Comparison of ENCODE assay signal across 14 mouse cellular contexts in genomic region chr4:141017657-141018436, GRCm38 (mm10). TPM values are rescaled to one million over a fixed set of nuclear protein-coding genes. Genes with fewer than 3 reads are reported as not detected.
DNase-seq lines count a peak whose midpoint lies in the region; ATAC-seq and TF ChIP-seq lines count a peak whose summit lies in the region.
"Had no signal": no experiment of that assay in that cellular context is flagged by ENCODE, and none has a peak within 500 bp of the region (broad histone marks: within the 10 kb centered on the region; RNA-seq: fewer than 3 reads in every experiment).

No protein-coding gene starts in this region.

- H3K27me3 ChIP-seq in hindbrain, embryonic 13.5 days, result no peaks in the 10 kb centered on the region
- H3K27me3 ChIP-seq in hindbrain, embryonic 14.5 days (ENCODE audit: control insufficient read depth, insufficient read depth, low read length), result no peaks in the 10 kb centered on the region
- no peaks in the 10 kb centered on the region for H3K27me3 ChIP-seq in stomach, embryonic 14.5 days (ENCODE audit: control insufficient read depth, insufficient read depth, low read length)
- H3K27me3 ChIP-seq in stomach, postnatal 0 days (ENCODE audit: control insufficient read depth, insufficient read depth, low read length), result no peaks in the 10 kb centered on the region

- DNase-seq in cerebellum, adult 9-11 months, result peak; percentile 57
- no peak for DNase-seq in cerebellum, adult 9-10 months
- DNase-seq in hindbrain, embryonic 14.5 days (ENCODE audit: low spot score), result no peak
- no peak for DNase-seq in stomach, postnatal 0 days (ENCODE audit: low spot score)
- DNase-seq in retina, embryonic 14.5 days (ENCODE audit: low spot score), result no peak
- DNase-seq: gastrocnemius, postnatal 14 days; heart, postnatal 36 days; kidney, adult 9 months; liver; lung, postnatal 14 days; spleen, adult 18-20 months had no signal

- no peak overlapping the region for H3K27ac ChIP-seq in hindbrain, embryonic 13.5 days
- H3K27ac ChIP-seq in hindbrain, embryonic 14.5 days, result no peak overlapping the region
- 0 out of 2 replicates have a peak overlapping the region, but pooled peaks have one; percentile 15 for H3K27ac ChIP-seq in stomach, embryonic 14.5 days (ENCODE audit: low read length)
- no peak overlapping the region for H3K27ac ChIP-seq in stomach, postnatal 0 days (replicated peaks)

- no peak overlapping the region for H3K4me3 ChIP-seq in hindbrain, embryonic 13.5 days
- H3K4me3 ChIP-seq in hindbrain, embryonic 14.5 days (replicated peaks; ENCODE audit: low read length), result no peak overlapping the region
- no peak overlapping the region for H3K4me3 ChIP-seq in stomach, embryonic 14.5 days (ENCODE audit: low read depth, low read length)
- H3K4me3 ChIP-seq in stomach, postnatal 0 days (ENCODE audit: low read depth, low read length), result no peak overlapping the region

- H3K4me1 ChIP-seq in hindbrain, embryonic 13.5 days (replicated peaks), result peaks cover 74% of the 10 kb centered on the region
- peaks cover 30% of the 10 kb centered on the region for H3K4me1 ChIP-seq in hindbrain, embryonic 14.5 days (replicated peaks; ENCODE audit: control insufficient read depth, insufficient read depth, low read length)
- H3K4me1 ChIP-seq in stomach, embryonic 14.5 days (ENCODE audit: control insufficient read depth, insufficient read depth, low read length), result peaks cover 26% of the 10 kb centered on the region
- H3K4me1 ChIP-seq in stomach, postnatal 0 days (replicated peaks; ENCODE audit: control insufficient read depth, insufficient read depth), result peaks cover 3% of the 10 kb centered on the region

- 0 out of 2 replicates have a peak overlapping the region, but pooled peaks have one; percentile 43 for H3K9ac ChIP-seq in hindbrain, embryonic 13.5 days
- H3K9ac ChIP-seq in hindbrain, embryonic 14.5 days, result no peak overlapping the region
- no peak overlapping the region for H3K9ac ChIP-seq in stomach, embryonic 14.5 days (replicated peaks; ENCODE audit: low read depth, low read length)
- H3K9ac ChIP-seq in stomach, postnatal 0 days (ENCODE audit: low read length), result no peak overlapping the region

- H3K36me3 ChIP-seq in hindbrain, embryonic 13.5 days, result peaks cover 69% of the 10 kb centered on the region
- peaks cover 53% of the 10 kb centered on the region for H3K36me3 ChIP-seq in hindbrain, embryonic 14.5 days (replicated peaks; ENCODE audit: control insufficient read depth, insufficient read depth)
- peaks cover 37% of the 10 kb centered on the region for H3K36me3 ChIP-seq in stomach, embryonic 14.5 days (ENCODE audit: control insufficient read depth, insufficient read depth, low read length)
- peaks cover 2% of the 10 kb centered on the region; the same call in 1 of the 2 replicates for H3K36me3 ChIP-seq in stomach, postnatal 0 days (ENCODE audit: control insufficient read depth, insufficient read depth, low read length)

- TF ChIP-seq EP300 in stomach, postnatal 0 days (optimal IDR thresholded peaks at IDR 0.05), result no peak

- no peak for TF ChIP-seq CTCF in stomach, postnatal 0 days (IDR thresholded peaks at IDR 0.05; ENCODE audit: low read depth)

- no peaks in the 10 kb centered on the region for H3K9me3 ChIP-seq in hindbrain, embryonic 13.5 days
- no peaks in the 10 kb centered on the region for H3K9me3 ChIP-seq in hindbrain, embryonic 14.5 days (ENCODE audit: control insufficient read depth, low read length)
- H3K9me3 ChIP-seq in stomach, embryonic 14.5 days (ENCODE audit: control insufficient read depth, low read depth, low read length), result no peaks in the 10 kb centered on the region
- no peaks in the 10 kb centered on the region for H3K9me3 ChIP-seq in stomach, postnatal 0 days (ENCODE audit: control insufficient read depth, low read length)

- 82% methylated on average over 29 of the region's 29 CpGs for WGBS in hindbrain, embryonic 13.5 days
- 84% methylated on average over 29 of the region's 29 CpGs for whole genome bisulfite sequencing in hindbrain, embryonic 14.5 days
- 78% methylated on average over 29 of the region's 29 CpGs for WGBS in stomach, embryonic 14.5 days
- 80% methylated on average over 29 of the region's 29 CpGs for WGBS in stomach, postnatal 0 days

- ATAC-seq in hindbrain, embryonic 13.5 days (ENCODE audit: low FRiP score), result no peak
- ATAC-seq in hindbrain, embryonic 14.5 days (ENCODE audit: low FRiP score), result no peak
- ATAC-seq in stomach, embryonic 14.5 days (ENCODE audit: insufficient number of reproducible peaks, insufficient read depth, low FRiP score, low read depth), result no peak
- no peak for ATAC-seq in stomach, postnatal 0 days (ENCODE audit: low FRiP score, low TSS enrichment)
- ATAC-seq in activated CD4-positive, CD25-positive, alpha-beta regulatory T cell, adult 4 months, result no peak

- H3K4me2 ChIP-seq in hindbrain, embryonic 13.5 days, result no peak overlapping the region
- H3K4me2 ChIP-seq in hindbrain, embryonic 14.5 days (replicated peaks), result no peak overlapping the region
- H3K4me2 ChIP-seq in stomach, embryonic 14.5 days (replicated peaks; ENCODE audit: low read depth, low read length), result no peak overlapping the region
- H3K4me2 ChIP-seq in stomach, postnatal 0 days (replicated peaks; ENCODE audit: low read depth), result no peak overlapping the region

RNA-seq across cellular contexts. Expression of gene Mfap2, which starts 7.6 kb away (rescaled TPM):
- polyA plus RNA-seq in hindbrain, embryonic 13.5 days (2015; fragmentation: Nextera tagmentation; extraction: Ambion mirVana), result 198 and 227 TPM in 2 replicates
- polyA plus RNA-seq in hindbrain, embryonic 14.5 days (2014; fragmentation: Nextera tagmentation; extraction: Ambion mirVana), result 164 and 190 TPM in 2 replicates
- 633 and 721 TPM in 2 replicates for polyA plus RNA-seq in stomach, embryonic 14.5 days (2014; fragmentation: Nextera tagmentation; extraction: Ambion mirVana)
- 244 and 247 TPM in 2 replicates for polyA plus RNA-seq in stomach, postnatal 0 days (2015; fragmentation: Nextera tagmentation; extraction: Ambion mirVana)
- not detected for polyA plus RNA-seq in activated CD4-positive, CD25-positive, alpha-beta regulatory T cell, adult 4 months (2017; shearing (Covaris generic))

RNA-seq across cellular contexts. Expression of gene Atp13a2, which starts 31.2 kb away (rescaled TPM):
- 140 TPM in 2 replicates for polyA plus RNA-seq in hindbrain, embryonic 13.5 days (2015; fragmentation: Nextera tagmentation; extraction: Ambion mirVana)
- 176 and 178 TPM in 2 replicates for polyA plus RNA-seq in hindbrain, embryonic 14.5 days (2014; fragmentation: Nextera tagmentation; extraction: Ambion mirVana)
- 36.0 and 37.1 TPM in 2 replicates for polyA plus RNA-seq in stomach, embryonic 14.5 days (2014; fragmentation: Nextera tagmentation; extraction: Ambion mirVana)
- polyA plus RNA-seq in stomach, postnatal 0 days (2015; fragmentation: Nextera tagmentation; extraction: Ambion mirVana), result 14.4 and 15.9 TPM in 2 replicates
- polyA plus RNA-seq in activated CD4-positive, CD25-positive, alpha-beta regulatory T cell, adult 4 months (2017; shearing (Covaris generic)), result 1 to 10 TPM; 5.6 to 7.5 TPM

RNA-seq across cellular contexts. Expression of gene Crocc, which starts 42.5 kb away (rescaled TPM):
- 6.0 and 6.2 TPM in 2 replicates for polyA plus RNA-seq in hindbrain, embryonic 13.5 days (2015; fragmentation: Nextera tagmentation; extraction: Ambion mirVana)
- 5.0 and 5.4 TPM in 2 replicates for polyA plus RNA-seq in hindbrain, embryonic 14.5 days (2014; fragmentation: Nextera tagmentation; extraction: Ambion mirVana)
- polyA plus RNA-seq in stomach, embryonic 14.5 days (2014; fragmentation: Nextera tagmentation; extraction: Ambion mirVana), result 5.9 and 7.4 TPM in 2 replicates
- polyA plus RNA-seq in stomach, postnatal 0 days (2015; fragmentation: Nextera tagmentation; extraction: Ambion mirVana), result 1.4 and 1.6 TPM in 2 replicates
- polyA plus RNA-seq in activated CD4-positive, CD25-positive, alpha-beta regulatory T cell, adult 4 months (2017; shearing (Covaris generic)), result 1 to 10 TPM in 1 of 2 experiments, under 1 TPM in 1; 0.98 to 1.4 TPM

RNA-seq across cellular contexts. Expression of gene Sdhb, which starts 56.8 kb away (rescaled TPM):
- 442 and 459 TPM in 2 replicates for polyA plus RNA-seq in hindbrain, embryonic 13.5 days (2015; fragmentation: Nextera tagmentation; extraction: Ambion mirVana)
- 482 and 502 TPM in 2 replicates for polyA plus RNA-seq in hindbrain, embryonic 14.5 days (2014; fragmentation: Nextera tagmentation; extraction: Ambion mirVana)
- 388 and 401 TPM in 2 replicates for polyA plus RNA-seq in stomach, embryonic 14.5 days (2014; fragmentation: Nextera tagmentation; extraction: Ambion mirVana)
- polyA plus RNA-seq in stomach, postnatal 0 days (2015; fragmentation: Nextera tagmentation; extraction: Ambion mirVana), result 374 and 382 TPM in 2 replicates
- polyA plus RNA-seq in activated CD4-positive, CD25-positive, alpha-beta regulatory T cell, adult 4 months (2017; shearing (Covaris generic)), result 100 to 1,000 TPM; 318 to 321 TPM

Comparison
In these comparisons a context has a peak if more than half of its experiments do, and no peak if none do; other contexts are left out.
1. RNA of gene Mfap2, which starts 7.6 kb away (polyA plus RNA-seq): 633 to 721 TPM in stomach, embryonic 14.5 days, 244 to 247 TPM in stomach, postnatal 0 days, 198 to 227 TPM in hindbrain, embryonic 13.5 days and 164 to 190 TPM in hindbrain, embryonic 14.5 days; not detected in activated CD4-positive, CD25-positive, alpha-beta regulatory T cell, adult 4 months; every median in the first group is over 100 times any median in the second.